Mouse (Mus musculus): ENCODE results near the gene Ttc27.

The Ttc27 gene

GRCm38 (mm10) chr17:74888836-74889534, 171.5 kb downstream of the Ttc27 start:
- 81% methylated on average over 11 of the region's 11 CpGs for WGBS

DNA sequence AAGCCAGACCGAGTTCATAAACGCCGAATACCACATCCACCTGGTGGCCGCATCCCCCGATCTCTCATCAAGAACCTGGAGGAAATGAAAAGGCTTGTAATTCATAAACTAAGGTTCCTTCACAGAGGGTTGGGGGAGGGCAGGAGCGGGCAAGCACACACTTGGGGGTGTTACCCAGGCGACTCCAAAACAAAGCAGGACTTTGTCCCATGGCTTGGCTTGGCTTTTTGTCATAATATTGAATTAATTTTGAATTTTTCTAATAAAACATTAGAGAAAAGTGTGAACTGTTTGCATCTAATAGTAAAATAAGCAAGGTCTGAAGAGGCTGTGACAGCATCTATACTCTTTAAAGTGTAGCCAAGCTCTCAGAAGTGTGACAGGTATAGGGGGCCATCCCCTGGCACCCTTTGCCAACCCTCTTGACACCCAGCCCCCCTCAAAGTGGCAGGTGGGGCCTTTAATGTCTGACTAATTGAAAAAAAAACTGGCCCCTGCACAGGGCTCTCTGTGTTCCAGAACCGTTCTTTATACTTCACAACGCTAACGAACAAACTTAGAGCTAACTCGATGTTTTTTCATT, 172.1 kb downstream of the Ttc27 start:
- WGBS: 74% methylated on average over 11 of the region's 11 CpGs

- WGBS: 98% methylated on average over 7 of the region's 7 CpGs
These were observed 184.9 kb downstream of the Ttc27 start for GRCm38 (mm10) chr17:74902453-74902852.

GRCm38 (mm10) chr17:74903411-74904331, 186.1 kb downstream of the Ttc27 start:
- WGBS: 32% methylated on average over 16 of the region's 16 CpGs

- 83% methylated on average over 1 of the region's 1 CpGs for WGBS
These were observed 186.8 kb downstream of the Ttc27 start for GRCm38 (mm10) chr17:74904332-74904687.

DNA sequence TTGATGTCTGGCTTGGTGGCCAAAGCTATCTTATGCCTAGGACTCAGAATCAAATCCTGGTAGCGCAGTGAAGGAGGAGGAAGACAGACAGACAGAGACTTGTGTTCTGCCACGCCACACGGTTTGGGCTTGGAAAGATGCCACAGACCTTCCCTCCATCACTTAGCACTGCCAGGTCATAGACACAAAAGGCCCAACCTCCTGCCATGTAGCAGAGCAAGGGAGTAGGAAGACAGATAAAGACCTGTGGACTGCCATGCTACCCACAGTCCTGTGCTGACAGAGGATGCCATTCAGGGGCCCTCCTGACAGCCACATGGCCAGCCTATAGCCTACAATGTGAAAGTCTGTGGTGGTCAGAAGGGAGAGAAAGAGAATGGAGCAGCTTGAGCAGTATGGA, 187.4 kb downstream of the Ttc27 start:
- WGBS: 72% methylated on average over 3 of the region's 3 CpGs

DNA sequence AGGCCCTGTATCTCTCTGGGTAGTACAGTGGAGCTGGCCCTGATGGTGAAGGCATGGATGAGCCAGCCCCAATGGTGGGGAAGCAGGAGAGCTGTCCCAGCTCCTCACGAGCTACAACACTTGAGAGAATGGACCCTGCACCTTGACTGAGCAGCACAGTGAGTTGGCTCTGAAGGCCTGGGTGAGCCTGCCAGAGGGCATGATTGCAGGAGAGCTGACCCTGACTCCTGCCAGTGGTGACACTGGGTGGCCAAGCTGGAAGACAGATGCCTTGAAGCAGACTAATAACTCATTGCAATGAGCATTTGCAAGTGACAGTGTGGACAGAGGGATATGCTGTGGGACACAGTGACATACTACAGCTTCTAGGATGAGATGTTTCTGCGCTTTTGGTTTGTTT, 195.5 kb downstream of the Ttc27 start:
- 91% methylated on average over 2 of the region's 2 CpGs for WGBS

Measured in cerebral cortex, adult 2 months (tissue).